Mouse (Mus musculus): ENCODE measurements around the gene Rora. TPM values are rescaled to one million over a fixed set of nuclear protein-coding genes. Genes with fewer than 3 reads are reported as not detected.

Gene Rora
- 3.4 to 5.8 TPM (median 4.6 TPM) in 3 replicates for total RNA-seq (2017)

- ATAC-seq (replicated peaks; ENCODE audit: insufficient number of reproducible peaks, low FRiP score, low TSS enrichment, poor library complexity, severe bottlenecking) = no peak
Measured at GRCm38 (mm10) chr9:68653211-68654038, at the start of gene Rora. TSS of gene Rora (plus strand) at chr9:68653786.

- no peak for ATAC-seq (replicated peaks; ENCODE audit: insufficient number of reproducible peaks, low FRiP score, low TSS enrichment, poor library complexity, severe bottlenecking)
Measured at GRCm38 (mm10) chr9:68614006-68614405, 39.6 kb upstream of the Rora start.

GRCm38 (mm10) chr9:68617116-68617515 lies 36.5 kb upstream of the Rora start:
- ATAC-seq (replicated peaks; ENCODE audit: insufficient number of reproducible peaks, low FRiP score, low TSS enrichment, poor library complexity, severe bottlenecking) = no peak

- no peak for ATAC-seq (replicated peaks; ENCODE audit: insufficient number of reproducible peaks, low FRiP score, low TSS enrichment, poor library complexity, severe bottlenecking)
Measured at GRCm38 (mm10) chr9:68620036-68620435, 33.5 kb upstream of the Rora start.

- no peak for ATAC-seq (replicated peaks; ENCODE audit: insufficient number of reproducible peaks, low FRiP score, low TSS enrichment, poor library complexity, severe bottlenecking)
Measured at GRCm38 (mm10) chr9:68620441-68620840, 33.1 kb upstream of the Rora start.

- ATAC-seq (replicated peaks; ENCODE audit: insufficient number of reproducible peaks, low FRiP score, low TSS enrichment, poor library complexity, severe bottlenecking) = no peak
Measured at GRCm38 (mm10) chr9:68624981-68625380, 28.6 kb upstream of the Rora start.

GRCm38 (mm10) chr9:68637301-68637700 lies 16.3 kb upstream of the Rora start:
- ATAC-seq (replicated peaks; ENCODE audit: insufficient number of reproducible peaks, low FRiP score, low TSS enrichment, poor library complexity, severe bottlenecking) = no peak

- ATAC-seq (replicated peaks; ENCODE audit: insufficient number of reproducible peaks, low FRiP score, low TSS enrichment, poor library complexity, severe bottlenecking) = no peak
Measured at GRCm38 (mm10) chr9:68641123-68641522, 12.5 kb upstream of the Rora start.

GRCm38 (mm10) chr9:68648061-68648460 lies 5.5 kb upstream of the Rora start:
- no peak for ATAC-seq (replicated peaks; ENCODE audit: insufficient number of reproducible peaks, low FRiP score, low TSS enrichment, poor library complexity, severe bottlenecking)

GRCm38 (mm10) chr9:68654039-68654332 lies 400 bp downstream of the Rora start:
- no peak for ATAC-seq (replicated peaks; ENCODE audit: insufficient number of reproducible peaks, low FRiP score, low TSS enrichment, poor library complexity, severe bottlenecking)

- no peak for ATAC-seq (replicated peaks; ENCODE audit: insufficient number of reproducible peaks, low FRiP score, low TSS enrichment, poor library complexity, severe bottlenecking)
Measured at GRCm38 (mm10) chr9:68654333-68655017, 889 bp downstream of the Rora start.

GRCm38 (mm10) chr9:68655018-68656005 lies 1.7 kb downstream of the Rora start:
- ATAC-seq (replicated peaks; ENCODE audit: insufficient number of reproducible peaks, low FRiP score, low TSS enrichment, poor library complexity, severe bottlenecking) = no peak

- no peak for ATAC-seq (replicated peaks; ENCODE audit: insufficient number of reproducible peaks, low FRiP score, low TSS enrichment, poor library complexity, severe bottlenecking)
Measured at GRCm38 (mm10) chr9:68656076-68656795, 2.6 kb downstream of the Rora start.

- no peak for ATAC-seq (replicated peaks; ENCODE audit: insufficient number of reproducible peaks, low FRiP score, low TSS enrichment, poor library complexity, severe bottlenecking)
Measured at GRCm38 (mm10) chr9:68656796-68657130, 3.2 kb downstream of the Rora start.

- ATAC-seq (replicated peaks; ENCODE audit: insufficient number of reproducible peaks, low FRiP score, low TSS enrichment, poor library complexity, severe bottlenecking) = no peak
Measured at GRCm38 (mm10) chr9:68670731-68671130, 17.1 kb downstream of the Rora start.

GRCm38 (mm10) chr9:68672459-68672858 lies 18.9 kb downstream of the Rora start:
- no peak for ATAC-seq (replicated peaks; ENCODE audit: insufficient number of reproducible peaks, low FRiP score, low TSS enrichment, poor library complexity, severe bottlenecking)

GRCm38 (mm10) chr9:68673221-68673620 lies 19.6 kb downstream of the Rora start:
- ATAC-seq (replicated peaks; ENCODE audit: insufficient number of reproducible peaks, low FRiP score, low TSS enrichment, poor library complexity, severe bottlenecking) = no peak

- ATAC-seq (replicated peaks; ENCODE audit: insufficient number of reproducible peaks, low FRiP score, low TSS enrichment, poor library complexity, severe bottlenecking) = no peak
Measured at GRCm38 (mm10) chr9:68679871-68680374, 26.3 kb downstream of the Rora start.

Measured in monocyte, adult 5-6 weeks (primary cell).